Mouse (Mus musculus) frontal cortex, postnatal 14 days (tissue): ENCODE data around the gene Corin.

Experiments used
- DNase-seq, 2 experiments: peaks; one replicate each; pipeline ENCODE4 v3.0.0; 2022; ENCODE audit warnings: low spot score in 2 of 2

Gene Corin

DNA sequence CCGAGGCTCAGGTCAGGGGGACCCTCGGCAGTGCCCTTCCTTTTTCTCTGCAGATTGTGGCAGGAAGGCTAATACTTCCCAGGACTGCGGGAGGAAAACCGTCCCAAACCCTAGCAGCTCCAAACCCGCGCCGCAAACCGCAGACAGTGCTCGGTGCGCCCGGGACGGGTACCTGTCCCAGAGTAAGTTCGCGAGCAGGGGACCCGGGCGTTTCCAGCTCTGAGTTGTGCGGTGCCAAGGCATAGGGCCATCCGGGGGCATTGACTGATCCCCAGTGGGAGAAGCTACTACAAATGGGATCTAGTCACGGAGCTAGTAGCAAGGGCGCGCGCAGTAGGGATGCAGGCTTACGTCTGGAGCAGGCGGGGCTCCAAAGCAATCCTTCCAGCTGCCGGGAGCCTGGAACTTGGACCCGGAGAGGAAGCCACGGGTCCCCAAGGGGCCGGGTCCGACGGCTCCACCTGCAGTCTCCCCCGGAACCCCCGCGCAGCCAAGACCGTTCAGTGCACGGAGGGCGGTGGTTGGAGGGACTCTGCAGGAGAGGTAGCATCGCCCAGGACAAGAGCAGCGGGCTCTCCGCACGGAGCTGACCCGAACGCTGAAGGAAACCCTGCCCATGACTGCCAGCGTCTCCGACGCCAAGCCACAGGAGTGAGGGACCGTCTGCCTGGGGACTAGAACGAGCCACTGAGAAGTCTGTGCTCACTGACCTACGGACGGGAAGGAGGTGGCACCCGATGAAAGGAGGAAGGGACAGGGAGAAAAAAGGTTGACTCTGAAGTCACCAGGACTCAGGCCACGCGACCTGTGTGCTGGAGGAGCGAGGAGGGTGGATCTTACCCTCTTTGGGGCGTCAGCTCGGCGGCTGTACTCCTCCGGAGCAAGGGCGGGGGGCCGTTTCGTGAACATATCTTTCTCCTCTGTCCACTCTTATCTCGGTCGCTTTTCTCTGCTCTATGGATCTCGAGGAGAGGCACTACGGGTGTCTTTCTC, at the start of gene Corin:
TSS of gene Corin (minus strand) at position 943 of the 993 bp plus-strand sequence.
- no peak for DNase-seq

GRCm38 (mm10) chr5:72551209-72551608, 46.9 kb upstream of the Corin start:
- no peak for DNase-seq

GRCm38 (mm10) chr5:72528896-72529295, 24.6 kb upstream of the Corin start:
- no peak for DNase-seq

DNA sequence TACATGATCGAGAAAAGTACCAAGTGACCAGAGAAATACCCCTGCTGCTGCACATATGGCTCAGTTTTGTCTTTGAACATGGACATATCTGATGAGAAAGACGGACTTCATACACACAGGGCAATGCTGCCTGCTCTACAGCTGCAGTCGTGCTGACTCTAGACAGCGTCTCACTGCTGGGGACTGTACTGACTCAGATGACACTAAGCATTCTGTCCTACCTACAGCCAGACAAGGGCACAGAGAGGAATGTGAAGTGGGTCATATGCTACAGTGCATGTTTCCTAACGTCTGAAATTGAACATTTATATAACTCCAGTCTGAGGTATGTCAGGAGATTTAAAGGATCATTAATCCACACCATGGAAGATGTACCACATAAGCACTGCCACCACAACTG, 9.5 kb upstream of the Corin start:
- no peak for DNase-seq

GRCm38 (mm10) chr5:72505740-72506139, 1.5 kb upstream of the Corin start:
- no peak for DNase-seq

DNA sequence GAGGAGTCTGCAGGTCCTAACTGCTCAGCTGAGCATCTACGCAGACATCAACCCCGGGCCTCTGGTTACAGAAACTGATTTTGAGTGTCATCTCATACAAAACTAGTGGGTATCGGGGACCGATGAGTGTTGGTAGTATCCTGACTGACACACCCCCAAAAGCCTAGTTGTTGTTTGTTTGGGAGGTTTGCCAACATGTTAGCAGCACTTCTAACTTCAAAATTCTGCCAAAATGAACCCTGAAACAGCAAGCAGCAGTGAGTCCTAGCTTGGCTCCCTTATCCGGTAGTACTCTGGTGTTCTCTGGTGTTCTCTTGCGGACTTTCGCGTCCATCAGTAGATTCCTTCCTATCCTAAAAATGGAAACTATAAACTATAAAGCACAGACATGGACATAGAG, 1.5 kb downstream of the Corin start:
- no peak for DNase-seq

- no peak for DNase-seq
Measured at GRCm38 (mm10) chr5:72501763-72502162, 2.5 kb downstream of the Corin start.

- no peak for DNase-seq
Measured at GRCm38 (mm10) chr5:72498271-72498670, 6.0 kb downstream of the Corin start.

DNA sequence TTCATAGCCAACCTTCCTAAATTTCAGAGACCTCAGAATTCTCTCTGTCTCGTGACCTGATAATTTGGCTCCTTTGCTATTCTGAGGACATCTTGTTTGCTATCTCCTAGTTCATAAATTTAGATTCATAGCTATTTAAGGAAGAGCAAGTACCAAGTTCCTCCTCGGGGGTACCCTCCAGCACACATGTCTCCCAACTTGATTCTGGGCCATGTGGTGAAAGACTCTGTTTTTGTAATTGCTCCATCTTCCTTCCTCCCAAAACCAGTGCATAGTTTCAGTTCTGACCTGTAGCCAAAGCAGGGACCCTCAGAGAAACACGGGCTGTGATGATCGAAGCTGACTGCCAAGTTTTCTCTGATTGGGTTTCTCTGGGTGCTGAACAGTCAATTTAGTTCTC, 7.5 kb downstream of the Corin start:
- DNase-seq: no peak

- DNase-seq: no peak
Measured at GRCm38 (mm10) chr5:72493906-72494305, 10.4 kb downstream of the Corin start.

- DNase-seq: no peak
Measured at GRCm38 (mm10) chr5:72491232-72491631, 13.0 kb downstream of the Corin start.

DNA sequence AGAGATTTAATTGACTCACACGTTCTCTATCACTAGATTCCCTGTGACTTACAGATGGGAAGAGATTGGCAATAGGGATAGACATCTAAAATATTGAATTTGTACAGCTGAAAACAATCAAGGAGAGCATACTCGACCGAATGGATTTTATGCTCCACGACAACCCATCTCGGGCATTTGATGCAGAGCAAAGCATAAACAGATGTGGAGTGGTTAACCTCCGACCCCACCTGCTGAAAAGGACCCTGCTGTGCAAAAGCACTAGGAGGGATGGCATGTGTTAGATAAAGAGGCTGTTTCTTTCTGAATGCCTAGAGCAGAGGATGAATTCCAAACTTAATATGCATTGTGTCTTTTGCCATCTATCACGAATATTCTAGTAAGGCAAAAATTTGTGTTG, 23.8 kb downstream of the Corin start:
- no peak for DNase-seq

DNA sequence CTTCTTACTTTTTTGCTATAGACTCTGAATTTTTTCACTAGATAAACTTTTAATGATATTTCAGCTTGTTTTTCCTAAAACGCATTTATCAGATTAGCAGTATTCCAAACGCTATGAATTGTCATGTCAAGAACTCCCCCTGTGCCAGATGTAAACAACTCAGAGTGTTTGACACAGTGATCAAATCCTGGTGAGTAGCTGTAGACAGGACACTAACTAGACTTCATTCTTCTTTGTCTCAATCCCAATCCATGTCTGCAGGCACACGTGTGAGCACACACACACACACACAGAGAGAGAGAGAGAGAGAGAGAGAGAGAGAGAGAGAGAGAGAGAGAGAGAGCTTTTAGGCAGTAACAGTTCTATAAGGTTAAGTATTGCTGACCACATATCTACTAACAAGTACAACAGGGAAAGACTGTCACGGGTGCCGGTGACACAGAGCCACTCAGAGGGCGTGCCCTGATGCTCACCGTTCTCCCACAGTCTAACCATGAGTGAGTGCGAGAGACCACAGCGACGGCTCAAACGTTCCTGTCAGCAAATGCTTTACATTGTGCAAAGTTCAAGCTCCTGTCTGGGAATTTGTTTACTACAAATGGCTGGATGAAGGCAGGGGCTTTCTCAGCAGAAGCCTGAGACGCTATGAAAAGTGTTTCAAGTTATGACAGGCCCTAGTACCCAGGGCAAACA, 31.8 kb downstream of the Corin start:
- no peak for DNase-seq

DNA sequence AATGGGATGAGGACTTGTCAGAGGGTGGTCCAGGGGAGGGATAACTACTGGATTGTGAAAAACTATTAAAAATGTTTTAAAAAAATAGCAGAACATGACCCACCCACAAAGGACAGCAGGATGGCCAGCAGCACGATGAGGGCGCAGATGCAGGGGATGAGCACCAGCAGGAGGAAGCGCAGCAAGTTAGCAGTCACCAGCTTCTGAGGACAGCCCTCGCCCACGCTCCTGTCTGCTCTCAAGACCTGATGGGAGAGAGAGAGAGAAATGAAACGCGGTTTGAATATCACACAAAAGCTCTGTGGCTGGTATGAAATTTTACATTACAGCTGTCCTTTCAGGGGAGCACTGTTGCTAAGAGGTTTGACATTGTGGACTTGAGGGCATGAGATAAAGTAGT, 32.5 kb downstream of the Corin start:
- DNase-seq: peak; percentile 7 to 19

GRCm38 (mm10) chr5:72464932-72465331, 39.3 kb downstream of the Corin start:
- DNase-seq: no peak

DNA sequence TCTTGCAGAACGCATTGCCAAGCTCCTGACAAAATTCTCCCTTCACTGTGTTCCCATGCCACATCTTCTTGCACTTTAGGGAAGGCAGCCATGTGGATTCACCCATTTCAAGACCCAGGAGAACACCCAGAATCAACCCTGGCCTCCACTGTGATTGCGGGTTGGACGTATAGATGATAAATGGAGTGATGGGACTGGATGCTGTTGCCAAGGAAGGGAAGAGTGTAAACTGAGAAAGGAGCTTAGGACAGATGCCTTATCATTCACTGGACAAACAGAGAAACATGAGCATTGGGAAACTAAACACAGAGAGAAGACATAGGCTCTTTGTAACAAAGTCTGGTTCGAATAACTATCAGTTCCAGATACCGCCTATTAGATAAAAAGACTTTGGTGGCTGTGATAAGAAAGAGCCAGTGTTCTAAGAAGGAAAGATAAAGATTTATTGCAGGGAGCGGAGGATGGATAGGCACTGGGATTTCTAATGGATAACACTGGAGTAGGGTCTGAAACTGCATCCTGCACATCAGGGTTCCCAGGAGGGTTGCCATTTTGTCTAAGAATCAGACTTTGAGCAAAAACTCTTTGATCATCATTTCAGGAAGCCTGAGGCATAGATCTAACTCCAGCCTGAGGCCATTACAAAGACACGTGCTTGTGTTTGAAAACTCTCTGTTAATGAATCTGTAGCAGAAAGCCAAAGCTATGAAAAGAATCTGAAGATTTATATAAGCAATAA, 44.7 kb downstream of the Corin start:
- no peak for DNase-seq

GRCm38 (mm10) chr5:72453690-72454089, 50.6 kb downstream of the Corin start:
- no peak for DNase-seq

GRCm38 (mm10) chr5:72453176-72453575, 51.1 kb downstream of the Corin start:
- DNase-seq: no peak

DNA sequence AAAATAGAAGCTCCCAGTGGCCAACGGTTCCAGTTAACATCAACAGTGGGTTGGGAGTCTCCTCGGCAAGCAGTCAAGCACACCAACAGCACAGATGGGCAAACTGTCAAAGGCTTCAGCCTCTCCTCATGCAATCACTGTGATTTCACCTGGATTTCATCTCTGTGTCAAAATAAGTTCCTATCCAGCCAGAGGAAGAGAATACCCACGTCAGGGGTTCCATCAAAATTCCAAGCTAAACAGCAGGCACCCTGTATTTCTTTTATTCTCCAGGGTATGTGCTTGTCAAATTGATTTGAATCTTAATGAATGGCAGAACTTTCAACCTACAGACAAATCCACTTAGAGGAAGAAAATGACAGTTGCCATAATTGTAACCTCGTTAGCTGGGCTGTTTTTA, 51.5 kb downstream of the Corin start:
- DNase-seq: no peak

DNA sequence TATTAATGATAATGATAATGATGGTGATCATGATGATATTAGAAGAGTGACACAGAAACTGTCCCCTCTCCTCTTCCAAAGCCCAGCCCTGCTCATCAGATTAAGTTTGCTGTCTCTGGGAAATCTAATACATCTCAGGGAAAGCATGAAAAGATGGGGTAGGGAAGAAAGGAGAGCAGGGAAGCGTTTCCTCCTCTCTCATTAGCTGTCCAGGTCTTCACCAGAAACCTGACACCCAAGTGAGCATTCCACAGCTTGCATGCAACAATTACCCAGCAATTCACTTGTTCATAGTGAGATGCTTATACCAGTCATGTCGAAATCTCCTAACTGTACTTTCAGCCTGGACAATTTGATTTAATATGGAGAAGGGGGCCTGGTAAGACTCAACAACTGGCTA, 55.4 kb downstream of the Corin start:
- no peak for DNase-seq

DNA sequence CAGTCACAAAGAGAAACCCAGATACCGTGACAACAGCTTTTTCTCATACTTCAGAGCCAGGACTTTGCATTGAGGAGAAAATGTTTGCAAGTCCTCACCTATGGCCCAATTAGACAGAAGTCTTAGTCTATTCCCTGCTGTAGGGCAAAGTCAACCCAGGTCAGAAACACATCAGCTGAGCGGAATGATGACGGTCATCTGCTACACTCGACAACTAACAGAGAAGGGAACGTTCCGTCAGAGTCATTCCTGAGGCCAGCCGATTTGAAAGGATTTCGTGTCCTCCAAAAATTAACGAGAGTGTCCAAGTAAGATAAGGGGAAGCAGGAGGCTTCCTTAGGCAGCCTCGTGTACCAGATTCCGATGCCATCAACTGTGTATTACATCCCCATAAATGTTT, 58.2 kb downstream of the Corin start:
- no peak for DNase-seq

DNA sequence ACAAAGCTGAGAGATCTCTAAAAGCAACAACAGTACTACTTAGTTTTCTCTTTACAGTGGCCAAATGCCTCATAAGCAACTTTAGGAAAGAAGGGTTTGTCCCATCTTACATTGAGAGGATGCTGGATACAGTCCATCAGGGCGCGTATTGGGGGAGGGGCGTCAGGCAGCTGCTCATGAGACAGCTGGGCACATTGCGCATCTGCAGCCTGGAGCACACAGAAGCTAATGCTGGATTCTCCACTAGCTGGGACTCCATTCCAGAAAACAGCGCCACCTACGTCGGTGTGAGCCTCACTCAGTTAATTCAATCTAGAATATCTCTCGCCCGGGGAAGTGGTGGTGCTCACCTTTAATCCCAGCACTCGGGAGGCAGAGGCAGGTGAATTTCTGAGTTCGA, 60.3 kb downstream of the Corin start:
- DNase-seq: no peak
